Mouse (Mus musculus) cortical plate, adult 2 months (tissue): Measurements from ENCODE around the gene Spa17. TPM values are rescaled to one million over a fixed set of nuclear protein-coding genes. Genes with fewer than 3 reads are reported as not detected.

ENCODE experiments used
- H3K27ac ChIP-seq: fragments of 200-500 bp; 2 replicates; pipeline ENCODE4 v1.5.1; 2012; ENCODE audit warnings: low read length, control low read depth, inconsistent platforms; ENCODE audit not compliant: insufficient read depth
- H3K4me1 ChIP-seq: fragments of 200-500 bp; 2 replicates; pipeline ENCODE4 v1.6.1; 2011; ENCODE audit warnings: low read length; ENCODE audit not compliant: control insufficient read depth, insufficient read depth
- H3K4me3 ChIP-seq: fragments of 200-500 bp; 2 replicates; pipeline ENCODE4 v1.5.1; 2011; ENCODE audit warnings: mild to moderate bottlenecking, low read length, control low read depth; ENCODE audit not compliant: insufficient read depth
- CTCF ChIP-seq: fragments of 200-500 bp; IDR thresholded peaks from 2 replicates; pipeline ENCODE4 v1.5.1; 2011; ENCODE audit warnings: mild to moderate bottlenecking, control low read depth, low read length; ENCODE audit not compliant: insufficient read depth; ENCODE audit errors: extremely low read depth
- POLR2A ChIP-seq: fragments of 200-500 bp; IDR thresholded peaks from 2 replicates; pipeline ENCODE4 v1.6.1; 2011; ENCODE audit warnings: mild to moderate bottlenecking, low read length, control low read depth; ENCODE audit not compliant: insufficient read depth; ENCODE audit errors: extremely low read depth
- polyA plus RNA-seq: library from polyadenylated mRNA; depleted of rRNA; stranded (reverse); fragments of >200 nt; gene quantifications from 2 replicates; pipeline ENCODE4 v1.2.3, GENCODE M21; 2012

Spa17 gene
- polyA plus RNA-seq, 1 experiment = 5.0 TPM

GRCm38 (mm10) chr9:37624502-37624901, 11.0 kb upstream of the Spa17 start:
- Histone ChIP-seq H3K4me3 (no peak overlapping the region), H3K4me1 (peaks cover 8% of the 10 kb centered on the region), H3K27ac (peak overlapping the region; percentile 11; the same call in 1 of the 2 replicates)
- TF ChIP-seq CTCF (no peak), POLR2A (no peak)

GRCm38 (mm10) chr9:37623981-37624380, 10.5 kb upstream of the Spa17 start:
- no peak overlapping the region; the same call in 1 of the 2 replicates for H3K27ac ChIP-seq
- H3K4me1 ChIP-seq = peaks cover 8% of the 10 kb centered on the region
- H3K4me3 ChIP-seq = no peak overlapping the region
- TF ChIP-seq POLR2A (no peak), CTCF (no peak)

- Histone ChIP-seq H3K27ac (no peak overlapping the region), H3K4me1 (peaks cover 7% of the 10 kb centered on the region), H3K4me3 (no peak overlapping the region)
- no peak for TF ChIP-seq POLR2A
- TF ChIP-seq CTCF = no peak
These were observed 7.8 kb upstream of the Spa17 start for GRCm38 (mm10) chr9:37621290-37621689.

GRCm38 (mm10) chr9:37616770-37617169, 3.2 kb upstream of the Spa17 start:
- Histone ChIP-seq H3K4me1 (peaks cover 3% of the 10 kb centered on the region; the same call in 1 of the 2 replicates), H3K27ac (no peak overlapping the region), H3K4me3 (no peak overlapping the region)
- TF ChIP-seq POLR2A (no peak), CTCF (peak; percentile 60)

- TF ChIP-seq CTCF (no peak), POLR2A (no peak)
- Histone ChIP-seq H3K27ac (peak overlapping the region; percentile 21; the same call in 1 of the 2 replicates), H3K4me1 (peaks cover 2% of the 10 kb centered on the region; the same call in 1 of the 2 replicates), H3K4me3 (no peak overlapping the region)
These were observed 1.7 kb upstream of the Spa17 start for GRCm38 (mm10) chr9:37615220-37615619.

GRCm38 (mm10) chr9:37614316-37614715, 794 bp upstream of the Spa17 start:
- TF ChIP-seq CTCF (no peak), POLR2A (no peak)
- H3K4me1 ChIP-seq = peaks cover 2% of the 10 kb centered on the region; the same call in 1 of the 2 replicates
- peak overlapping the region; percentile 60; the same call in 1 of the 2 replicates for H3K4me3 ChIP-seq
- peak overlapping the region; percentile 36 for H3K27ac ChIP-seq

GRCm38 (mm10) chr9:37613911-37614280, 374 bp upstream of the Spa17 start:
- H3K27ac ChIP-seq = peak overlapping the region; percentile 36
- no peak for TF ChIP-seq POLR2A
- no peak for TF ChIP-seq CTCF

GRCm38 (mm10) chr9:37609558-37609957, 4.0 kb downstream of the Spa17 start:
- H3K4me1 ChIP-seq = no peaks in the 10 kb centered on the region; the same call in 1 of the 2 replicates

More at GRCm38 (mm10) chr9:37613911-37614280, 374 bp upstream of the Spa17 start:
- peak overlapping the region; percentile 60 for H3K4me3 ChIP-seq
- peaks cover 2% of the 10 kb centered on the region; the same call in 1 of the 2 replicates for H3K4me1 ChIP-seq

GRCm38 (mm10) chr9:37605089-37605488, 8.4 kb downstream of the Spa17 start:
- TF ChIP-seq POLR2A (no peak), CTCF (no peak)
- Histone ChIP-seq H3K27ac (no peak overlapping the region), H3K4me1 (no peaks in the 10 kb centered on the region), H3K4me3 (no peak overlapping the region)

More at GRCm38 (mm10) chr9:37609558-37609957, 4.0 kb downstream of the Spa17 start:
- Histone ChIP-seq H3K27ac (no peak overlapping the region), H3K4me3 (no peak overlapping the region)
- TF ChIP-seq CTCF (no peak), POLR2A (no peak)

GRCm38 (mm10) chr9:37600538-37601205, 12.8 kb downstream of the Spa17 start:
- no peak for TF ChIP-seq POLR2A
- Histone ChIP-seq H3K4me3 (no peak overlapping the region), H3K27ac (no peak overlapping the region), H3K4me1 (no peaks in the 10 kb centered on the region)
